Mouse (Mus musculus) limb, embryonic 14.5 days (tissue): Measurements from ENCODE around the gene Rap1gap2. TPM values are rescaled to one million over a fixed set of nuclear protein-coding genes. Genes with fewer than 3 reads are reported as not detected.

ENCODE experiments used
- ATAC-seq: fragments of 200-750 bp; cut with Nextera tagmentation; 2 replicates; pipeline ENCODE4 v1.8.0; 2017; ENCODE audit warnings: low read depth, moderate number of reproducible peaks, moderate TSS enrichment; ENCODE audit not compliant: low FRiP score
- DNase-seq: peaks from one replicate; pipeline ENCODE4 v3.0.0-alpha.2; 2015; ENCODE audit warnings: low spot score
- H3K27ac ChIP-seq: fragments of 300-500 bp; sonication (generic); replicated peaks from 2 replicates; pipeline ENCODE4 v1.5.1; 2014; ENCODE audit warnings: low read depth, mild to moderate bottlenecking, low read length, moderate library complexity, mixed read lengths
- H3K27me3 ChIP-seq: fragments of 300-500 bp; sonication (generic); 2 replicates; pipeline ENCODE4 v1.6.1; 2014; ENCODE audit warnings: low read length, mixed read lengths; ENCODE audit not compliant: control insufficient read depth, insufficient read depth
- H3K36me3 ChIP-seq: fragments of 300-500 bp; sonication (generic); 2 replicates; pipeline ENCODE4 v1.6.1; 2014; ENCODE audit warnings: mild to moderate bottlenecking, low read length, moderate library complexity, mixed read lengths; ENCODE audit not compliant: control insufficient read depth, insufficient read depth
- H3K4me1 ChIP-seq: fragments of 300-500 bp; sonication (generic); 2 replicates; pipeline ENCODE4 v1.6.1; 2014; ENCODE audit warnings: antibody characterized with exemption, low read length, mixed read lengths; ENCODE audit not compliant: control insufficient read depth, insufficient read depth
- H3K4me2 ChIP-seq: fragments of 300-500 bp; sonication (generic); replicated peaks from 2 replicates; pipeline ENCODE4 v1.6.1; 2014; ENCODE audit warnings: low read depth, mild to moderate bottlenecking, low read length, moderate library complexity; ENCODE audit not compliant: severe bottlenecking
- H3K4me3 ChIP-seq: fragments of 300-500 bp; sonication (generic); replicated peaks from 2 replicates; pipeline ENCODE4 v1.5.1; 2014; ENCODE audit warnings: low read length
- H3K9ac ChIP-seq: fragments of 300-500 bp; sonication (generic); 2 replicates; pipeline ENCODE4 v1.6.1; 2014; ENCODE audit warnings: mild to moderate bottlenecking, low read depth, low read length, moderate library complexity; ENCODE audit not compliant: severe bottlenecking
- H3K9me3 ChIP-seq: fragments of 300-500 bp; sonication (generic); 2 replicates; pipeline ENCODE4 v1.6.1; 2016; ENCODE audit warnings: low read length; ENCODE audit not compliant: control insufficient read depth
- POLR2A ChIP-seq: fragments of 200-500 bp; IDR thresholded peaks from 2 replicates; pipeline ENCODE4 v1.8.0; 2012; ENCODE audit warnings: inconsistent platforms, mild to moderate bottlenecking, moderate library complexity, borderline replicate concordance; ENCODE audit not compliant: insufficient read depth, insufficient read length; ENCODE audit errors: extremely low read depth
- WGBS: fragments of 180-500 bp; shearing (Covaris S2); extraction: QIAGEN DNeasy Blood & Tissue Kit; methylation state at CpG from one replicate; pipeline ENCODE4 v1.1.7; 2014; 5-methylcytosine and 5-hydroxymethylcytosine counted together
- polyA plus RNA-seq, 2 experiments: library from polyadenylated mRNA; depleted of rRNA in 1 of 2; stranded (reverse) in 1 of 2; unstranded in 1 of 2; fragments of >200 nt; fragmentation: Nextera tagmentation in 1 of 2; extraction: Ambion mirVana in 1 of 2; gene quantifications; 2 replicates each; pipeline versions ENCODE4 v1.2.1 to v1.2.3; 2012 to 2014

Rap1gap2 gene
- polyA plus RNA-seq, 2 experiments = 1.1 to 4.1 TPM

DNA sequence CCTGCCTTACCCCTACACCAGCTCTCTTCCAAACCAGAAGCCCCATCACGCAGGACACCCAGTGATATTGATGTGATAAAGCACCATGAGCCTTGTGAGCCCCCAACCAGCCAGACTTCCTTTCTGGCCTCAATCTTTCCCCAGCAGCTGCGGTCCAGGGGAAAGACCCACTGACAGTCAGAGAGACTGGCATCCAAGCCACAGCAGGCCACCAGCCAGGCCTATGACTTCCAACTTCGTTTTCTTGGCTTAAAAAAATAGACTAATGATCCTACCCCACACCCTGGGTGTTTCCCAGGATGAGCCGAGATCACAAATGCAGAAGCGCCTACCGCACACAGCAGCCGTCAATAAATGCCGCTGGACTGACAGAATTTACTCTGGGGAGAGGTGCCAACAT, 151.1 kb downstream of the Rap1gap2 start:
- H3K4me1 ChIP-seq = no peaks in the 10 kb centered on the region
- H3K9ac ChIP-seq = no peak overlapping the region
- no peaks in the 10 kb centered on the region for H3K27me3 ChIP-seq
- no peak for TF ChIP-seq POLR2A
- ATAC-seq (no peak), DNase-seq (no peak)
- H3K36me3 ChIP-seq = no peaks in the 10 kb centered on the region
- no peak overlapping the region for H3K4me3 ChIP-seq
- 85% methylated on average over 8 of the region's 8 CpGs for WGBS
- H3K27ac ChIP-seq = no peak overlapping the region
- H3K4me2 ChIP-seq = no peak overlapping the region
- H3K9me3 ChIP-seq = no peaks in the 10 kb centered on the region

DNA sequence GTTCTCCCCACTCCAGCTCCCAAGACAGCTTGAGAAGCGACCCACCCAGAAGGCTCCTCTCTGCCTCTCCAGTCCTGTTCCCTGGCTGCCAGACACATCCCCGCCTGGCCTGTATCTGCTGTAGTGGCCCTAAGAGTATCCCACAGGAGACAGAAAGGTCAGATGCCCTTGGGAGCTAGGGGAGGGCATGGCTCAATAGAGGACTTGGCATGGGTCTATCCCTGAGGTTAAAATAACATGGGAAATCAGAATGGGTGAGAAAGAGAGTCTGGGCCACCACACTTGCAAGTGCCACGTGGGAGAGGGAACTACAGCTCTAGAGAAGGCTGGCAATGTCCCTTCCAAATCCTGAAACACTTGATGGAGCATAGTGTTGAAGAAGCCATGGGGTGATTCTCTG, 152.3 kb downstream of the Rap1gap2 start:
- no peaks in the 10 kb centered on the region for H3K4me1 ChIP-seq
- ATAC-seq (no peak), DNase-seq (no peak)
- no peaks in the 10 kb centered on the region for H3K36me3 ChIP-seq
- H3K27me3 ChIP-seq = no peaks in the 10 kb centered on the region
- H3K4me2 ChIP-seq = no peak overlapping the region
- H3K4me3 ChIP-seq = no peak overlapping the region
- H3K9ac ChIP-seq = no peak overlapping the region
- no peak for TF ChIP-seq POLR2A
- H3K9me3 ChIP-seq = no peaks in the 10 kb centered on the region
- no peak overlapping the region for H3K27ac ChIP-seq
- WGBS = 79% methylated on average over 3 of the region's 3 CpGs

DNA sequence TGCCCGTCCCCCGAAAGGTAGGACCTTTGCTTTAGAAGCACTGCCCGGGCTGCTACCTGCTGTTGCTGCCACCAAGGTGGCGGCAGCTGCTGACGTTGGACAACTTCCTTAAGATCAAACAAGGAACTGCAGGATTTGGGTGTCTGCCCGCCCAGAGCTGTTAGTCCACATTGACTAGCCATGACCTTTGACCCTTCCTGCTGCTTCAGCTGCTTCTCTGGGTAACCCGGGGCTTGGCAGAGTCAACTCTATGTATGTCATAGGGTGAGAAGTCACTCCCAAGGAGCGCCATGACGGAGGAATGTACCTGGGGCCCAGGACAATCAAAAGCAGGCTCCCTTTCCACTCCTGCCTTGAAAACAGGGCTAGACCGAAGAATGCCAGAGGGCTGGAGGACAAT, 153.5 kb downstream of the Rap1gap2 start:
- H3K36me3 ChIP-seq = no peaks in the 10 kb centered on the region
- ATAC-seq (no peak), DNase-seq (no peak)
- no peak overlapping the region for H3K4me2 ChIP-seq
- no peak for TF ChIP-seq POLR2A
- no peaks in the 10 kb centered on the region for H3K9me3 ChIP-seq
- no peaks in the 10 kb centered on the region for H3K27me3 ChIP-seq
- no peak overlapping the region for H3K27ac ChIP-seq
- 68% methylated on average over 10 of the region's 10 CpGs for WGBS
- H3K9ac ChIP-seq = no peak overlapping the region
- H3K4me3 ChIP-seq = no peak overlapping the region
- H3K4me1 ChIP-seq = no peaks in the 10 kb centered on the region

GRCm38 (mm10) chr11:74448556-74448955, 162.2 kb downstream of the Rap1gap2 start:
- 62% methylated on average over 4 of the region's 4 CpGs for WGBS
- no peak overlapping the region for H3K4me2 ChIP-seq
- H3K9me3 ChIP-seq = peaks cover 10% of the 10 kb centered on the region; the same call in 1 of the 2 replicates
- no peaks in the 10 kb centered on the region for H3K4me1 ChIP-seq
- no peaks in the 10 kb centered on the region for H3K36me3 ChIP-seq
- no peak overlapping the region for H3K27ac ChIP-seq
- ATAC-seq = no peak
- TF ChIP-seq POLR2A = no peak
- DNase-seq = no peak
- no peak overlapping the region for H3K9ac ChIP-seq
- H3K4me3 ChIP-seq = no peak overlapping the region
- no peaks in the 10 kb centered on the region for H3K27me3 ChIP-seq

DNA sequence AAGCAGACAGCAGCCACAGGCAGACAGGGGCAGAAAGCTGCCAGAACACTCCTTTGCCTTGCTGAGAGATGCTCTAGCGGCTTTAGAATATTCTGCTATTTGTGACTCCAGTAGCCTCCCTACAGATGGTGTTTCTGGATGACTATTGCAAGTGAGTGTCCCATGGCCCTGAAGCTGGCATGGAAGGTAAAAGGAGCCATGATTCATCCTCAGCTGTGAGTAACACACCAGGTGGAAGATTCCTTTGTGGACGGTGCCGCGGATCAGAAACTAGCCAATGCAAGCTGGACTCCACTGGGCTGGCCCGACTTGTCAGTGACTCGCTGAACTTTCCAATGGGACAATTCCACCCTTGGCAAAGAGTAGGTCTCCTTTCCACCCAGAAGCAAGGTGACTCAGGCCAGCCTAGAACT, 162.7 kb downstream of the Rap1gap2 start:
- Histone ChIP-seq H3K36me3 (no peaks in the 10 kb centered on the region), H3K27me3 (no peaks in the 10 kb centered on the region), H3K4me1 (no peaks in the 10 kb centered on the region), H3K4me3 (no peak overlapping the region), H3K4me2 (no peak overlapping the region), H3K9ac (no peak overlapping the region), H3K27ac (no peak overlapping the region), H3K9me3 (peaks cover 10% of the 10 kb centered on the region; the same call in 1 of the 2 replicates)
- no peak for TF ChIP-seq POLR2A
- DNase-seq = no peak
- ATAC-seq = no peak
- WGBS = 89% methylated on average over 6 of the region's 6 CpGs

GRCm38 (mm10) chr11:74445591-74445990, 165.1 kb downstream of the Rap1gap2 start:
- no peaks in the 10 kb centered on the region for H3K36me3 ChIP-seq
- DNase-seq = no peak
- H3K4me1 ChIP-seq = no peaks in the 10 kb centered on the region
- H3K27ac ChIP-seq = no peak overlapping the region
- WGBS = 77% methylated on average over 3 of the region's 3 CpGs
- no peaks in the 10 kb centered on the region for H3K27me3 ChIP-seq
- peaks cover 10% of the 10 kb centered on the region; the same call in 1 of the 2 replicates for H3K9me3 ChIP-seq
- no peak overlapping the region for H3K4me2 ChIP-seq
- no peak overlapping the region for H3K9ac ChIP-seq
- ATAC-seq = no peak
- TF ChIP-seq POLR2A = no peak
- H3K4me3 ChIP-seq = no peak overlapping the region
